Mouse (Mus musculus): Measurements from ENCODE around the gene Spon2. TPM values are rescaled to one million over a fixed set of nuclear protein-coding genes. Genes with fewer than 3 reads are reported as not detected.

Spon2 gene
- total RNA-seq, 2 experiments from 2014 or later = 1.2 to 2.0 TPM

Other genes starting within 250 kb of the Spon2 start
- gene Ywhah, start 199.6 kb downstream of the Spon2 start, total RNA-seq (2021) = 10 to 100 TPM; 46.7 to 47.6 TPM
- not detected for gene Slc5a1, start 114.2 kb downstream of the Spon2 start, total RNA-seq (2021)
- gene Ctbp1, start 56.5 kb upstream of the Spon2 start, total RNA-seq (2021) = 100 to 1,000 TPM; 202 to 219 TPM
- 10 to 100 TPM; 57.8 to 62.5 TPM for gene Maea, start 117.1 kb upstream of the Spon2 start, total RNA-seq (2021)
- gene Uvssa, start 160.1 kb upstream of the Spon2 start, total RNA-seq (2021) = 1 to 10 TPM; 2.6 to 3.0 TPM
- gene Nkx1-1, start 215.5 kb upstream of the Spon2 start, total RNA-seq (2021) = not detected